Mouse (Mus musculus): ENCODE results near the gene Zbp1. TPM values are rescaled to one million over a fixed set of nuclear protein-coding genes. Genes with fewer than 3 reads are reported as not detected.

Zbp1 gene
- polyA plus RNA-seq, 1 experiment from 2014 or later, result 1.3 TPM

DNA sequence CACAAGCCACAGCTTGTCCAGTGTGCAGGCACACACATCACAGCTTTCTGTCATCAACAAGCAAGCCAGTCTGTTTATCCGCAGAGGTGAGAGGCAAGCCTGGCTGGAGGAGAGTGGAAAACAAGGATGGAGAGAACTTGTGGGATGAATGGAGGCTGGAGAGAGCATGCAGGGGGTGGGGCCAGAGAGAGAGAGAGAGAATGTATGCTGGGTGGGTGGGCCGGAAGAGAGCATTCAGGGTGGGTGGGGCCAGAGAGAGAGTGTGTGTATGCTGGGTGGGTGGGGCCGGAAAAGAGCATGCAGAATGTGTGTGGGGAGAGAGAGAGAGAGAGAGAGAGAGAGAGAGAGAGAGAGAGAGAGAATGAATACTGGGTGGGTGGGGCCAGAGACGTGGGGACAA lies 14.1 kb downstream of the Zbp1 start:
- Histone ChIP-seq H3K27ac (no peak overlapping the region), H3K4me2 (no peak overlapping the region), H3K4me3 (replicated peaks) (no peak overlapping the region), H3K9ac (no peak overlapping the region), H3K4me1 (no peaks in the 10 kb centered on the region), H3K36me3 (no peaks in the 10 kb centered on the region), H3K9me3 (no peaks in the 10 kb centered on the region), H3K27me3 (replicated peaks) (no peaks in the 10 kb centered on the region)
- 60% methylated on average over 4 of the region's 4 CpGs for WGBS
- ATAC-seq (ENCODE audit: insufficient read depth, low FRiP score, low read depth), result 0 out of 2 replicates have a peak, but pooled peaks have one; percentile 22

DNA sequence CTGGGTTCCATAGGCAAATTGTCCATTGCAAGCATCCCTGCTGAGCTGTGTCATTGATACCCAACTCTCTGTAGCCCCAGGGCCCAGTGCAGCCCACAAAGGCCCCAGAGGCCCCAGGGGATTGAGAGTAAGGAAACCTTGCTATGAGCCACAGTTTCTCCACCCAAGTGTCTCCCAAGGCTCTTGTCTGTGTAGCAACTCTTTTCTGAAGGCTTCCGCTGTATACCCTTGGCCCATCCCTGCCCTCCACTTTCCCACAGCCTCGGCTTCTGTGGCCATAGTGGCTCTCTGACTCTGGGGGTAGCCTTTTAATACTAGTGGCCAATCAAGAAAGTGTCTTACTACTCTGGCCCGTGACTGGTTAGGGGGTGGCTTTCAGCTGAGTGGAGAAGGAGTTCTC lies 15.0 kb downstream of the Zbp1 start:
- Histone ChIP-seq H3K4me1 (no peaks in the 10 kb centered on the region), H3K9me3 (no peaks in the 10 kb centered on the region), H3K27me3 (replicated peaks) (no peaks in the 10 kb centered on the region), H3K4me2 (no peak overlapping the region), H3K4me3 (replicated peaks) (no peak overlapping the region), H3K27ac (no peak overlapping the region), H3K36me3 (no peaks in the 10 kb centered on the region), H3K9ac (no peak overlapping the region)
- 80% methylated on average over 3 of the region's 3 CpGs for WGBS
- ATAC-seq (ENCODE audit: insufficient read depth, low FRiP score, low read depth), result no peak

DNA sequence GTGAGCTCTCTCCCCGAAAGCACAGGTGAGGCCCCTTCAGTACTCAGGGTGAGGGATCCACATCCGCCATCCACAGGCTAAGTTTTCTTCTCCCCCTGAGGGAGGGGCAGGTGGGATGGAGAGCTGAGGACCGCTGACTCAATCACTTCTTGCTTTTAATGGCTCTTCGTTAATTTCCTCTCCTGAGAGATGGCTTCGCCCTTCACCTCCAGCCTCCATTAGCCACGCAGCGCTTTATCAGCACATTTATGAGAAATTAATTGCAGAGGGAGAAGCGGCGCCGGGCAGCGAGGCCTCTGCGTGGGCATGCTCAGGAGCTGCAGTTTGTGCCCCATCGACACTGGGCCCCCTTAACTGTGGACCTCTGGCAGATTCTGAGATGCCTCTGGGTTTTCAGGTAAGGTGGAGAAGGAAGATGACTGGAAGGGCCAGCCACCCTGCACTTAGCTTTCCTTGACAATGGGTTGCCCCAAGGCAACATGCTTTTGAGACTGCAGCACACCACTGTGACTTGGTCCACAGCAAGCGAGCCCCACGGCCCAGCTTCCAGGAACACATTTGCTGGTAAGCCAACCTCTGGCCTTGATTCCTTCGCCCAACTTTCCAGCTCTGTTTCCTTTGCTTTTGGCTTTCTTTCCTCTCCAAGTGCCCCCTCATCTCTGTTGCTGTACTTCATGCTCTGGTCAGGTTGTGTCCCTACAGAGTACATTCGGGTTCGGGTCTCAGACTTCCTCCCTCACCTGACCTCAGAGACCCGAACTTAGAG lies 15.6 kb downstream of the Zbp1 start:
- no peaks in the 10 kb centered on the region for H3K9me3 ChIP-seq
- 86% methylated on average over 19 of the region's 19 CpGs for WGBS
- H3K4me2 ChIP-seq, result no peak overlapping the region
- no peak overlapping the region for H3K9ac ChIP-seq
- no peak overlapping the region for H3K4me3 ChIP-seq (replicated peaks)
- H3K27ac ChIP-seq, result no peak overlapping the region
- H3K4me1 ChIP-seq, result no peaks in the 10 kb centered on the region
- H3K27me3 ChIP-seq (replicated peaks), result no peaks in the 10 kb centered on the region
- no peak for ATAC-seq (ENCODE audit: insufficient read depth, low FRiP score, low read depth)
- H3K36me3 ChIP-seq, result no peaks in the 10 kb centered on the region

DNA sequence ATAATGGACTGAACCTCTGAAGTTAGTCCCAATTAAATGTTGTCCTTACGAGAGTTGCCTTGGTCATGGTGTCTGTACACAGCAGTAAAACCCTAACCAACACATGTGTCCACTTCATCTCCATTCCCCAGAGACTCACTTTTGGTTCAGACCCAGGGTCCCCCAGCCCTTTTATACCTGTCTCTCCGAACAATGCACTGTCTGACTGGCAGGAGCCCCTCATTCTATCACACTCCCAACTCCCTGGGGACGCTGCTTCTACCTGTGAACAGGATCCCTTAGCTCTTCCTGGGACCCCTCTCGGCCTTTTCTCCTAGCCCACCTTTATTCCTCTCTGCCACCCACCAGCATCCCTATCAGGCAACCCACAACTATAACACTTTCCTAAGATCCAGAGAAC lies 23.9 kb downstream of the Zbp1 start:
- Histone ChIP-seq H3K27me3 (replicated peaks) (no peaks in the 10 kb centered on the region), H3K9me3 (no peaks in the 10 kb centered on the region), H3K4me2 (no peak overlapping the region), H3K9ac (no peak overlapping the region), H3K4me1 (no peaks in the 10 kb centered on the region), H3K36me3 (no peaks in the 10 kb centered on the region), H3K4me3 (replicated peaks) (no peak overlapping the region), H3K27ac (no peak overlapping the region)
- no peak for ATAC-seq (ENCODE audit: insufficient read depth, low FRiP score, low read depth)
- WGBS, result 79% methylated on average over 4 of the region's 4 CpGs

DNA sequence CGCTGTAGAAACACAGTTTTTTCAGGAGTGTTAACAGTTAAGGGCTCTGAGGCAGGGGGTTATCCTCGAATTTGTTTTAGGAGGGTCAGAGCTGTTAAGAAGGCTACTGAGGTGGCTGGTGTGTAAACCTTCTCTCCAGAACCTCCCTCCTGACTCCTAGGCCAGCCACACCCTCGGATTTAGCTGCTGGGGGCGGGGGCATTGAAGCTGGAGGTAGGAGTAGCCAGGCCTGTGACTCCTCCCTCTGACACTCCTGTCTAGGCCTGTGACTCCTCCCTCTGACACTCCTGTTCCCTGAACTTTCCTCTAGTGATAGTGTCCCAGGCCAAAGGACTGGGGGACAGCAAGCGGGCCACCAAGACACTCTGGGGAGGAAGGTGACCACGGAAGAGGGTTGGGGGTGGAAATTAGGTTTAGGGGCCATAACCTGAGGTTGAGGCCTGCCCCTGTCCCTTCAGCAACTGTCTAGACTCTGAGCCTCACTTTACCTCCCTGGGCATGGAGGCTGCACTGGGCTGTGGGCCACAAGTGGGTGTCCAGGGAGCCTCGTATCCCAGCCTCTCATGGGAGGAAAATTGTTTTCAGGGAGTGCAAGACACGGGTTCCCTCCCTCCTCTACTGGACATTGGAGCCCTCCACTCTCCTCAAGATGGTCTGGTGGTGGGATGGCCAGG lies 31.4 kb downstream of the Zbp1 start:
- Histone ChIP-seq H3K36me3 (no peaks in the 10 kb centered on the region), H3K27me3 (replicated peaks) (peaks cover 5% of the 10 kb centered on the region; the same call in 1 of the 2 replicates), H3K4me3 (replicated peaks) (no peak overlapping the region), H3K27ac (no peak overlapping the region), H3K4me2 (0 out of 2 replicates have a peak overlapping the region, but pooled peaks have one; percentile 21), H3K4me1 (peaks cover 11% of the 10 kb centered on the region), H3K9ac (no peak overlapping the region), H3K9me3 (no peaks in the 10 kb centered on the region)
- 38% methylated on average over 8 of the region's 8 CpGs for WGBS
- ATAC-seq (ENCODE audit: insufficient read depth, low FRiP score, low read depth), result peak; percentile 33; the same call in 1 of the 2 replicates

DNA sequence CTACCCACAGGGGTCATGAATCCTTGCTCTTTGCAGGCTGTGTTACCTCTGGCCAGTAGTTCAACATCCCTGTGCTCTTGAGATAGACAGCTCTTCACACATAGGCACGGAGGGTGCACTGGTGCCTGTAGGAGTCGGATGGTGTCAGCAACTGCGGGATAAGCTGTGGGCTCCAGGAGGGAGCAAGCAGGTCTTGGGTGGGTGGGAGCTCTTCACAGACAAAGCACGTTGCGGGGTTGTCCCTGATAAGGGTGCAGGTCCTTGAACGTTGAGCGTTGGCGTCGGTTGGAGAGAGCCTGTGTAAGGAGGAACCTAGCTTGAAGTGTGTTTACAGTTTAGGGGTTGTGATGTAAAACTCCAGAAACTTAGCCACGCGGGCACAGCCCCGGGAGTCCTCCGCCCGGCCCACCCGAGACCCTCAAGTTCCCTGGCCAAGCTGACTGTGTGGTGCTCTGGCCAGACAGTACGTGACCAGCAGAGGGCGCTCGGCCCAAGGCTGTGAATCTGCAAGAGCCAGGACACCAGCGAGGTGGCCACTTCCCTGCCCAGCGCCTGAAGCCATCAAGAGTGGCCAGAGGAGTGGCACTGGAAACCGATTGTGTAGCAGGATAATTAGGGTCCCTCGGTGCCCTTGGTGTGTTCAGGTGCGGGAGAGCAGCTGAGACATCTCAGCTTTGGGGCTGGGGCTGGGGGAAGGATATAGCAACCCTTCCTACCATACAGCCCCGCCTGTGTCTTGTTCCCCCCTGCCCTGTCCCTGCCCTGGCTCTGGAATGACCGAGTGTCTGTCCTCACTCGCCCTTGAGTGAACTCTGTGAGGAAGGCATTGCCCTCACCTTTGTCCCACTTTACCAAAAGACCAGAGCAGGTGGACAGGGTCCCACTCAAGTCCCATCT lies 32.4 kb downstream of the Zbp1 start:
- H3K9ac ChIP-seq, result no peak overlapping the region

DNA sequence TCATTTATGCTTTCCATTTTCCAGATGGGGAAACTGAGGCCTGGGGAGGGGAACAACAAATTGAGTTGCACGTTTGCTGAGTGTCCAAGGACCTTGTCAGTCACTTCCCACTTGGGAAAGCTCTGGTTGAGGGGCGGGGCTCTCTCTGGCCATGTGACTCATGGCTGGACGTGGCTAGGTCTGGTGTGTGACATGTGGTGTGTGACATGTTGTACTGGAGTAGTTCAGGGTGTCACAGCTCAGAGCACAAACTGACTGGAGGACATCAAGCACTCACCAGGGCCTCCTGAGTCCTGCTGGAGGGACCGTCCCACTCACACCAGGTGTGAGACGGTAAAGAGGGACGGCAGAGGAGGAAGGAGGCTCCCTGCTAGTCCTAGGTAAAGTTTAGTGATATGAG lies 33.4 kb downstream of the Zbp1 start:
- Histone ChIP-seq H3K27ac (no peak overlapping the region), H3K4me3 (replicated peaks) (no peak overlapping the region), H3K9ac (no peak overlapping the region), H3K36me3 (no peaks in the 10 kb centered on the region), H3K27me3 (replicated peaks) (peaks cover 5% of the 10 kb centered on the region; the same call in 1 of the 2 replicates), H3K4me1 (peaks cover 11% of the 10 kb centered on the region), H3K4me2 (no peak overlapping the region), H3K9me3 (no peaks in the 10 kb centered on the region)
- 68% methylated on average over 6 of the region's 6 CpGs for WGBS
- no peak for ATAC-seq (ENCODE audit: insufficient read depth, low FRiP score, low read depth)

More for the DNA sequence above, 32.4 kb downstream of the Zbp1 start:
- WGBS, result 28% methylated on average over 26 of the region's 26 CpGs
- peaks cover 11% of the 10 kb centered on the region for H3K4me1 ChIP-seq
- no peak overlapping the region for H3K4me2 ChIP-seq
- no peaks in the 10 kb centered on the region for H3K9me3 ChIP-seq
- ATAC-seq (ENCODE audit: insufficient read depth, low FRiP score, low read depth), result no peak
- H3K36me3 ChIP-seq, result no peaks in the 10 kb centered on the region
- no peak overlapping the region for H3K4me3 ChIP-seq (replicated peaks)
- H3K27ac ChIP-seq, result no peak overlapping the region
- peaks cover 5% of the 10 kb centered on the region; the same call in 1 of the 2 replicates for H3K27me3 ChIP-seq (replicated peaks)

DNA sequence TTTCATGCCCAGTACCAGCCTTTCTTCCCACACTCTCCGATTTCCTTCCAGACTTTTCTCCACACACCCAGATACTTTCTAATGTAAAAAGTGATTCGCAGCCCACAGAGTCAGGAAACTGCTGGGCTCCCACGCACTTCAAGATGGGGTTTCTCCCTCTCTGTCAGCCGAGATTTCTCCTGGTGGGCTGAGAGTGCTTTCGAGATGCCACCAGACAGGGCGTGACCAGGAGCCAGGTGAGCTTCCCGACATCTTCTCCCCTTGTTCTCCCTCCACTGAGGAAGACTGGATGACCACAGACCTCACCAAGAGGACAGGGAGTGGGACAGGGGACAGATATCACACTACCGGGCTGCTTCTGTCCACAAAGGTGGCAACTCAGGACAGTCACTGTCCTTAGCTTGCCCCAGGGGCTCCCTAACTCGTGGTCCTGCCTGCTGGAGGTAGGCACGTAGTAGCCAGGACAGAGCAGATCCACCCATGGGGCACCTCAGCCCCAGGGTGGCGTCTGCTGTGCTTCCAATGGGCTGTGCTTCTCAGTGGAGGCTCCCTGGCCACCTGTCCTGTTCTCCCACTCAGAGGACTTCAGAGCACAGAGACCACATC lies 34.1 kb downstream of the Zbp1 start:
- H3K36me3 ChIP-seq, result no peaks in the 10 kb centered on the region
- ATAC-seq (ENCODE audit: insufficient read depth, low FRiP score, low read depth), result no peak; the same call in 1 of the 2 replicates
- peaks cover 5% of the 10 kb centered on the region; the same call in 1 of the 2 replicates for H3K27me3 ChIP-seq (replicated peaks)
- WGBS, result 56% methylated on average over 11 of the region's 11 CpGs
- no peak overlapping the region for H3K4me2 ChIP-seq
- no peak overlapping the region for H3K4me3 ChIP-seq (replicated peaks)
- no peak overlapping the region for H3K9ac ChIP-seq
- peaks cover 11% of the 10 kb centered on the region for H3K4me1 ChIP-seq
- H3K9me3 ChIP-seq, result no peaks in the 10 kb centered on the region
- H3K27ac ChIP-seq, result no peak overlapping the region

DNA sequence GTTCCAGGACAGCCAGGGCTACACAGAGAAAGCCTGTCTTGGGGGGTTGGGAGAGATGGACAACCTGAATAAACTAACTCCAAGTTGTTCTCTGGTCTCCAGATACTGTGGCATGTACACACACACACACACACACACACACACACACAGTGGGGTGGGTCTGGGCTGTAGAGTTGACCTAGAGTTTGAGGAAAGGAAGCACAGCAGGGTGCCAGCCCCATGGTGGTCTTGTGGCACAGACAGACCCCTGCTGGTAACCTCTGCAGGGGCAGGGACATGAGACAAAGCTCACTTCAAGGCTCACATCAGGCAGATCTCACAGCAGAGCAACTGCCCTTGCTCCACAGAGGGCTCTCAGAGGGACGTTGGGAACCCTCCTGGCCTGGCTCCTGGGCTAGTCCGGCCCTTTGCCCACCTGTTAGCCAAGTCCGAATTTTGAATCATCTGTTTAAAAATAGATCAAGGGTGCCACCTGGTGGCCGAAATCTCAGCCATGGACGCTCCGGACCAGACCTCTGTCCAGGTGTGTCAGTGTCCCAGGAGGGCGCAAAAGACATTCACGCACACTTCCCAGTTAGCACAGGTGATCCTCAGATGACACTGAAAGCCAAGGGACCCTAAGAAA lies 34.8 kb downstream of the Zbp1 start:
- ATAC-seq (ENCODE audit: insufficient read depth, low FRiP score, low read depth), result no peak

DNA sequence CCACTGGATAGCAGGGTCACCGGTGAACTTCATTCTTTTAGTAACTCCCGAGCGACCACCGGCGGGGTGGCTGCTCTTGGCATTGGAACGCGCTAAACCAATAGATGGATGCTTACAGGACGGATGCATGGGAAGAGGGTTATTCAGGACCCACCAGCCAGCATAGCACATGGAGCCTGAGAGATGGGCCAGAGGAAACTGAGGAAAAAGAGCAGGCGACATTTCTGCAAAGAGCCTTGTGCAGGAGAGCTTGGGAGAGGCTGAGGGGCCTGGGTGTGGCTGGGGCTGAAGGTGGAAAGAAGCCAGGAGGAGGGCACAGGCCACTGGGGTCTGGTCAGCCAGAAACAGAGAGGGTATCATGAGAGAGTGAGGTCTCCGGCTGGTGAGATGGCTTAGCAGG lies 35.4 kb downstream of the Zbp1 start:
- 92% methylated on average over 10 of the region's 10 CpGs for WGBS
- H3K4me3 ChIP-seq (replicated peaks), result no peak overlapping the region
- H3K4me1 ChIP-seq, result peaks cover 11% of the 10 kb centered on the region
- no peak overlapping the region for H3K9ac ChIP-seq
- no peak overlapping the region for H3K4me2 ChIP-seq
- peaks cover 5% of the 10 kb centered on the region; the same call in 1 of the 2 replicates for H3K27me3 ChIP-seq (replicated peaks)
- H3K9me3 ChIP-seq, result no peaks in the 10 kb centered on the region
- no peaks in the 10 kb centered on the region for H3K36me3 ChIP-seq
- no peak for ATAC-seq (ENCODE audit: insufficient read depth, low FRiP score, low read depth)
- H3K27ac ChIP-seq, result no peak overlapping the region

More for the DNA sequence above, 34.8 kb downstream of the Zbp1 start:
- WGBS, result 4% methylated on average over 8 of the region's 8 CpGs
- Histone ChIP-seq H3K9me3 (no peaks in the 10 kb centered on the region), H3K4me1 (peaks cover 11% of the 10 kb centered on the region), H3K27me3 (replicated peaks) (peaks cover 5% of the 10 kb centered on the region; the same call in 1 of the 2 replicates), H3K4me3 (replicated peaks) (no peak overlapping the region), H3K9ac (no peak overlapping the region), H3K27ac (no peak overlapping the region), H3K4me2 (no peak overlapping the region), H3K36me3 (no peaks in the 10 kb centered on the region)

DNA sequence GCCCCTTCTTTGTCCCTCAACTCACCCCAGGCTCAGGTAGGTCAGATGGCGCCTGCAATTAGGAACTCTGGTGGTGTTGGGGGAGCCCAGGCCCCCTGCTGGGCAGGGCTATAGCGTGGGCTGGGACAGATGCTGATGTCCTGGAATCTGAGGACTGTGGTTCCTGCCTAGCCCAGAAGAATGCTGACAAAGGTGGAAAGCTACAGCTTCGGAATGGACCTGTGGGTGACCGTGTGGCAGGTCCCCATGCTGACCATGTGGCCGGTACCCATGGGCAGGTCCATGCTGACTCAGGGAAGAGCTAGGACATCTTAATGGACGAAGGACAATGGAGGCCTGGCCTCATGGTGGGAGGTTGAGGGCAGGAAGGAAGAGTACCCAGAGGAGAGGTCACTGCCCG lies 35.9 kb downstream of the Zbp1 start:
- Histone ChIP-seq H3K9ac (no peak overlapping the region), H3K4me1 (peaks cover 11% of the 10 kb centered on the region), H3K9me3 (no peaks in the 10 kb centered on the region), H3K27me3 (replicated peaks) (peaks cover 5% of the 10 kb centered on the region; the same call in 1 of the 2 replicates), H3K4me3 (replicated peaks) (no peak overlapping the region), H3K4me2 (no peak overlapping the region), H3K36me3 (no peaks in the 10 kb centered on the region), H3K27ac (no peak overlapping the region)
- ATAC-seq (ENCODE audit: insufficient read depth, low FRiP score, low read depth), result no peak
- WGBS, result 82% methylated on average over 7 of the region's 7 CpGs
